Mouse (Mus musculus): Measurements from ENCODE around the gene Gm4756. TPM values are rescaled to one million over a fixed set of nuclear protein-coding genes. Genes with fewer than 3 reads are reported as not detected.
A peak's percentile ranks its signal among the peaks of the same experiment; 100 is the strongest.

Gene Gm4756
- polyA plus RNA-seq, 1 experiment = 10.6 TPM

DNA sequence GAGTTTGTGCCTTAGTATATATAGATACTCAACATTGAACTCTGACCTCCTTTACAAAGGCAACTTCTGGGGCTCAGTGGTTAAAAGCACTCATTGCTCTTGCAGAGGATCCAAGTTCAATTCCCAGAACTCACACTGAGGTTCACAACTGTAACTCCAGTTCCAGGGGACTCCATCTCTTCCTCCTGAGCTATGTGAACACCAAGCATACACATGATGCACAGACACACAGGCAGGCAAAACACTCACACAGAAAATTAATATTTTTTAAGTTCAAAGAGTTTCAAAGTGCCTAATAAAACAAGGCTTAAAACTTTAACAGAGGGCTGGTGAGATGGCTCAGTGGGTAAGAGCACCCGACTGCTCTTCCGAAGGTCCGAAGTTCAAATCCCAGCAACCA lies 34.2 kb upstream of the Gm4756 start:
- Histone ChIP-seq H3K4me3 (ENCODE audit: low read depth, low read length) (no peak overlapping the region), H3K9ac (ENCODE audit: low read depth, poor library complexity, severe bottlenecking) (no peak overlapping the region), H3K36me3 (ENCODE audit: control insufficient read depth, insufficient read depth, low read length, poor library complexity, severe bottlenecking) (no peaks in the 10 kb centered on the region), H3K27ac (ENCODE audit: insufficient read depth, low read length) (peak overlapping the region; percentile 49; the same call in 1 of the 2 replicates), H3K27me3 (ENCODE audit: control insufficient read depth, insufficient read depth, low read length, poor library complexity, severe bottlenecking) (no peaks in the 10 kb centered on the region), H3K9me3 (replicated peaks; ENCODE audit: control insufficient read depth, insufficient read depth, low read length, poor library complexity, severe bottlenecking) (peaks cover 19% of the 10 kb centered on the region), H3K4me1 (ENCODE audit: control insufficient read depth, insufficient read depth, low read length) (no peaks in the 10 kb centered on the region)
- TF ChIP-seq POLR2A (IDR thresholded peaks at IDR 0.05; ENCODE audit: insufficient read depth, low read length) (no peak), EP300 (IDR thresholded peaks at IDR 0.05; ENCODE audit: insufficient read depth, low read depth, low read length) (no peak), CTCF (IDR thresholded peaks at IDR 0.05; ENCODE audit: low read depth, low read length) (no peak)

DNA sequence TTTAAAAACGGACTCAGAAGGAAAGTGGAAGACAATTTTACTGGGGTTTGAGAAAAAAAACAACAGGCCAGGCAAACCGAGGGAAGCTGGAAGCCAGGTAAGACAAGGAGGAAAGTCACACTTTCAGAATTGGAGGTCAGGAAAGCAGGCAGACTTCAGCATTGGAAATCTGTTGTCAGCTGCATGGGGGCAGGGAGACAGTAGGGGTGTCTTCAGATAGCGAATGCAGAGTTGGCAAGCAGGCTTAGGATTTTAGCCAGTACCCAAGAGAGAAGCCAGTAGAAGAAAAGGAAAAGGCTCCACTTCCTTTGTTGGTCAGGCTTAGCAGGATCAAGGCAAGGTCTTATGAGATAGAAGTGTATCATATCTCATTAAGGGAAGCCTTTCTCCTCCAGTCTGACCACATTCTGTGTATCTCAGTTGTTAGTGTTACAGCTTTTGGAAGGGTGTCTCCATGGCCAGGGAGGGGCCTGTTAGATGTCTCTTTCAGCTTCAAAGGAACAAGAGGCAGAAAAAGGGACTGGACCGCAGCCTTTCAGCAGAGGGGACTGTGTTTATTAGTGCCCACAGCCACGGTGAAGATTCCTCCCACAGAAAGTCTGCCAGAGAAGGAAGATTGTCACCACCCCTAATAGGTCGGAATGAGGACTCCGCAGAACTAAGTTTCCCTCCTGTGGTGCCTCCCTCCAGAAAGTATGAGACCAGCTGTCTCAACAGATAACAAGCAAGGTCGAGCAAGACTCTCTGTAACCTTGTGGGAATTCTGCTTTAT lies 33.2 kb upstream of the Gm4756 start:
- H3K4me3 ChIP-seq (ENCODE audit: low read depth, low read length) = no peak overlapping the region

DNA sequence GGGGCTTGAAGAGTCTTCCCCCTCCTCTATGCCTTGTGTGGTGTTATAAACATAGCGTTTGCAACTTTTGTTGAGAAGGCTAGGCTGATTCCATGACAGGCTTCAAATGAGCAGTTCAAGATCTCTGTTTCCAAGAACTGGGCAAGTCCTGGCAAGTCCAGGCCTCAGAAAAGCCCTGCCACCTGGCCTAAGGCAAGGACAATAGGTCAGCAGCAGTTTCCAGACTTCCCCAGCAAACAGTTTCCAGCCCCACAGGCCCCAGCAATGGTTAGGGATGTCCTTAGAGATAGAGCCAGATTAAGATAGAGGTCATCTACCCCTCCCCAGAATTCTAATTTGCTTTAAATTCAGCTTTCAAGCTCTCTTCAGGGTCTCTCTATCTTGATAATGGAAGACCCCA lies 32.5 kb upstream of the Gm4756 start:
- no peak overlapping the region for H3K4me3 ChIP-seq (ENCODE audit: low read depth, low read length)
- H3K4me1 ChIP-seq (ENCODE audit: control insufficient read depth, insufficient read depth, low read length) = no peaks in the 10 kb centered on the region
- no peaks in the 10 kb centered on the region for H3K27me3 ChIP-seq (ENCODE audit: control insufficient read depth, insufficient read depth, low read length, poor library complexity, severe bottlenecking)
- H3K9ac ChIP-seq (ENCODE audit: low read depth, poor library complexity, severe bottlenecking) = no peak overlapping the region
- no peaks in the 10 kb centered on the region for H3K36me3 ChIP-seq (ENCODE audit: control insufficient read depth, insufficient read depth, low read length, poor library complexity, severe bottlenecking)
- peak overlapping the region; percentile 77 for H3K27ac ChIP-seq (ENCODE audit: insufficient read depth, low read length)
- H3K9me3 ChIP-seq (replicated peaks; ENCODE audit: control insufficient read depth, insufficient read depth, low read length, poor library complexity, severe bottlenecking) = peaks cover 19% of the 10 kb centered on the region
- TF ChIP-seq EP300 (IDR thresholded peaks at IDR 0.05; ENCODE audit: insufficient read depth, low read depth, low read length) (peak; percentile 94), CTCF (IDR thresholded peaks at IDR 0.05; ENCODE audit: low read depth, low read length) (no peak)

More for the DNA sequence above, 33.2 kb upstream of the Gm4756 start:
- H3K4me1 ChIP-seq (ENCODE audit: control insufficient read depth, insufficient read depth, low read length) = no peaks in the 10 kb centered on the region
- H3K9ac ChIP-seq (ENCODE audit: low read depth, poor library complexity, severe bottlenecking) = no peak overlapping the region
- no peak for TF ChIP-seq EP300 (IDR thresholded peaks at IDR 0.05; ENCODE audit: insufficient read depth, low read depth, low read length)
- TF ChIP-seq POLR2A (IDR thresholded peaks at IDR 0.05; ENCODE audit: insufficient read depth, low read length) = no peak
- no peak for TF ChIP-seq CTCF (IDR thresholded peaks at IDR 0.05; ENCODE audit: low read depth, low read length)
- peak overlapping the region; percentile 77 for H3K27ac ChIP-seq (ENCODE audit: insufficient read depth, low read length)
- H3K9me3 ChIP-seq (replicated peaks; ENCODE audit: control insufficient read depth, insufficient read depth, low read length, poor library complexity, severe bottlenecking) = peaks cover 19% of the 10 kb centered on the region
- H3K36me3 ChIP-seq (ENCODE audit: control insufficient read depth, insufficient read depth, low read length, poor library complexity, severe bottlenecking) = no peaks in the 10 kb centered on the region
- H3K27me3 ChIP-seq (ENCODE audit: control insufficient read depth, insufficient read depth, low read length, poor library complexity, severe bottlenecking) = no peaks in the 10 kb centered on the region

DNA sequence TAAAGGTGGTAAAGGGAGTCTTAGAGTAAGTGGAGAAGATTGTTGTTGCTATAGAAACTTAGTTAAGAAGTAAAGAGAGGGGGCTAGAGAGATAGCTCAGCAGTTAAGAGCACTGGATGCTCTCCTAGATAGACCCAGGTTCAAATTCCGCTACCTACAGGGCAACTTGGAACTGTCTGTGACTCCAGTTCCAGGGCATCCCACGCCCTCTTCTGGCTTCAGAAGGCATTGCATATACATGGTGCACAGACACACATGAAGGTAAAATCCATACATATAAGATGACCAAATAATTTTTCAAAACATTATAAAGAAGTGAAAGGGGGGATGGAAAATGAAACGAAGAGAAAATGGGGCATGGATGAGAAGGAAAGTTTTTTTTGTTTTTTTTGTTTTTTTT lies 30.2 kb upstream of the Gm4756 start:
- TF ChIP-seq CTCF (IDR thresholded peaks at IDR 0.05; ENCODE audit: low read depth, low read length) (peak; percentile 40), POLR2A (IDR thresholded peaks at IDR 0.05; ENCODE audit: insufficient read depth, low read length) (no peak)
- Histone ChIP-seq H3K27me3 (ENCODE audit: control insufficient read depth, insufficient read depth, low read length, poor library complexity, severe bottlenecking) (no peaks in the 10 kb centered on the region), H3K4me1 (ENCODE audit: control insufficient read depth, insufficient read depth, low read length) (no peaks in the 10 kb centered on the region)

DNA sequence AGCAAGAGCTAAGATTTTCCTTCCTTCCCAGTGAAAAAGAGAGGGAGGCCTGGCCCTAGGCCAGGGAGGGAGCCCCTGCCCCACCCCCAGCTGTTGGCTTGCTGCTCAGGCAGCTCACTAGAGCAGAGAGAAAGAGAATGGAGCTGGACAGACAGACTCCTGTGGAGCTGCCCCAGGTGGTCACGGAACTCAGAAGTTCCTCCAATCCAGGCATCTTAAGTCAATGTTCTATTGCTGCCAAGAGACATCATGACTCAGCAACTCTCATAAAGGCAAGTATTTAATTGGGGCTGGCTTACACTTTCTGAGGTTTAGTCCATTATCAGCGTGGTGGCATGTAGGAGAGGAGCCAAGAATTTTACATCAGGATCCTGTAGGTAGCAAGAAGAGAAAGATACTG lies 25.4 kb upstream of the Gm4756 start:
- Histone ChIP-seq H3K4me3 (ENCODE audit: low read depth, low read length) (no peak overlapping the region), H3K36me3 (ENCODE audit: control insufficient read depth, insufficient read depth, low read length, poor library complexity, severe bottlenecking) (no peaks in the 10 kb centered on the region), H3K4me1 (ENCODE audit: control insufficient read depth, insufficient read depth, low read length) (no peaks in the 10 kb centered on the region), H3K27me3 (ENCODE audit: control insufficient read depth, insufficient read depth, low read length, poor library complexity, severe bottlenecking) (no peaks in the 10 kb centered on the region), H3K27ac (ENCODE audit: insufficient read depth, low read length) (peak overlapping the region; percentile 57), H3K9me3 (replicated peaks; ENCODE audit: control insufficient read depth, insufficient read depth, low read length, poor library complexity, severe bottlenecking) (peaks cover 2% of the 10 kb centered on the region; the same call in 1 of the 2 replicates), H3K9ac (ENCODE audit: low read depth, poor library complexity, severe bottlenecking) (no peak overlapping the region)
- TF ChIP-seq POLR2A (IDR thresholded peaks at IDR 0.05; ENCODE audit: insufficient read depth, low read length) = no peak
- no peak for TF ChIP-seq CTCF (IDR thresholded peaks at IDR 0.05; ENCODE audit: low read depth, low read length)
- 0 out of 2 replicates have a peak, but pooled peaks have one; percentile 43 for TF ChIP-seq EP300 (IDR thresholded peaks at IDR 0.05; ENCODE audit: insufficient read depth, low read depth, low read length)

More for the DNA sequence above, 30.2 kb upstream of the Gm4756 start:
- H3K9ac ChIP-seq (ENCODE audit: low read depth, poor library complexity, severe bottlenecking) = no peak overlapping the region
- no peak overlapping the region for H3K4me3 ChIP-seq (ENCODE audit: low read depth, low read length)
- no peak overlapping the region for H3K27ac ChIP-seq (ENCODE audit: insufficient read depth, low read length)
- peaks cover 14% of the 10 kb centered on the region for H3K9me3 ChIP-seq (replicated peaks; ENCODE audit: control insufficient read depth, insufficient read depth, low read length, poor library complexity, severe bottlenecking)
- no peaks in the 10 kb centered on the region for H3K36me3 ChIP-seq (ENCODE audit: control insufficient read depth, insufficient read depth, low read length, poor library complexity, severe bottlenecking)

DNA sequence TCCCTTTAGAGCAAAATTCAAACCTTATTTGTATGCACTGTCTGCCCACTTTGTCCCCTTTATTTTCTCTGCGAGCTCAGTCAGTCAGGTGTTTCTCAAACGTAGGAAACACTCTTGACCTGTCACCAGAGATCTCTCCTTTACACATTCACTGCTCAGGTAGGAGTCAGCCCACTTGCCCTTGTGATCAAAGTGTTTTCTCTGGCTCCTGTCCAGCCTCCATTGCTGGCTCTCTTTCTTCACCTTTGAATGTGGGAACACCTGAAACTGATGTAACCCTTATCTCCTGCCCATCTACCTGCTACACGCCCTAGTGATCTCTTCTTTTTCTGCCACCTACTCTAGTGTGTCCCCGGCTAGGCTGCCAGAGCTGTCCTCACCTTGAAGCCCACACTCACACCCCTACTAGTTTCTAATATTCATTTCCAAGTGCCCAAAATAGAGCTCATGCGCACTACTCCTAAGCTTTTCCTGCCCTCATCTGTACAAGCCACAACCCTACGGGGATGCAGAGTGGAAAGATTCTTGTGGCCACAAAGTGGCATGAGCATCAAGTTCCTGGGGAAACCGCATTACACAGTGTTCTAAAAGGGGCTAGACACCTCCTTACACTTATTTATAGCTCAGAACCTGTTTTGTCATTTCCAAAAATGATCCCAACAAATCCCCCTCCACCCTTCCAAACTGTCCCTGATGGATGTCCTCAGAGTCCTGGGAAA lies 24.8 kb upstream of the Gm4756 start:
- Histone ChIP-seq H3K36me3 (ENCODE audit: control insufficient read depth, insufficient read depth, low read length, poor library complexity, severe bottlenecking) (no peaks in the 10 kb centered on the region), H3K4me3 (ENCODE audit: low read depth, low read length) (no peak overlapping the region), H3K4me1 (ENCODE audit: control insufficient read depth, insufficient read depth, low read length) (no peaks in the 10 kb centered on the region), H3K9me3 (replicated peaks; ENCODE audit: control insufficient read depth, insufficient read depth, low read length, poor library complexity, severe bottlenecking) (peaks cover 8% of the 10 kb centered on the region), H3K27me3 (ENCODE audit: control insufficient read depth, insufficient read depth, low read length, poor library complexity, severe bottlenecking) (no peaks in the 10 kb centered on the region), H3K27ac (ENCODE audit: insufficient read depth, low read length) (0 out of 2 replicates have a peak overlapping the region, but pooled peaks have one; percentile 24), H3K9ac (ENCODE audit: low read depth, poor library complexity, severe bottlenecking) (no peak overlapping the region)
- TF ChIP-seq POLR2A (IDR thresholded peaks at IDR 0.05; ENCODE audit: insufficient read depth, low read length) = no peak

Measured in ES-Bruce4 (cell line).